Mouse (Mus musculus): ENCODE results near the gene Sec61a2. TPM values are rescaled to one million over a fixed set of nuclear protein-coding genes. Genes with fewer than 3 reads are reported as not detected.

Sec61a2 gene
- total and polyA plus RNA-seq, 2 experiments from 2014 or later, result 101 to 106 TPM

- 87% methylated on average over 5 of the region's 5 CpGs for WGBS
Measured at GRCm38 (mm10) chr2:5824685-5825084, 70.5 kb downstream of the Sec61a2 start.

GRCm38 (mm10) chr2:5824213-5824612 is 71.0 kb downstream of the Sec61a2 start:
- Histone ChIP-seq H3K27ac (ENCODE audit: low read depth, low read length) (no peak overlapping the region), H3K9ac (replicated peaks; ENCODE audit: low read length, poor library complexity, severe bottlenecking) (no peak overlapping the region), H3K4me2 (ENCODE audit: low read depth, low read length, poor library complexity, severe bottlenecking) (no peak overlapping the region), H3K9me3 (ENCODE audit: low read length) (no peaks in the 10 kb centered on the region), H3K4me1 (ENCODE audit: insufficient read depth, low read length) (no peaks in the 10 kb centered on the region), H3K27me3 (ENCODE audit: insufficient read depth, low read length) (no peaks in the 10 kb centered on the region), H3K4me3 (ENCODE audit: low read depth, low read length) (no peak overlapping the region), H3K36me3 (ENCODE audit: insufficient read depth, low read length) (peaks cover 21% of the 10 kb centered on the region)
- DNase-seq (ENCODE audit: low spot score) (peak; percentile 38), ATAC-seq (ENCODE audit: low FRiP score) (no peak)
- WGBS, result 15% methylated on average over 1 of the region's 1 CpGs
- peak; percentile 63 for TF ChIP-seq CTCF (IDR thresholded peaks at IDR 0.05)

More at GRCm38 (mm10) chr2:5824685-5825084, 70.5 kb downstream of the Sec61a2 start:
- DNase-seq (ENCODE audit: low spot score) (no peak), ATAC-seq (ENCODE audit: low FRiP score) (no peak)
- Histone ChIP-seq H3K4me3 (ENCODE audit: low read depth, low read length) (no peak overlapping the region), H3K27ac (ENCODE audit: low read depth, low read length) (no peak overlapping the region), H3K27me3 (ENCODE audit: insufficient read depth, low read length) (no peaks in the 10 kb centered on the region), H3K4me1 (ENCODE audit: insufficient read depth, low read length) (no peaks in the 10 kb centered on the region), H3K9ac (replicated peaks; ENCODE audit: low read length, poor library complexity, severe bottlenecking) (no peak overlapping the region), H3K4me2 (ENCODE audit: low read depth, low read length, poor library complexity, severe bottlenecking) (no peak overlapping the region), H3K9me3 (ENCODE audit: low read length) (no peaks in the 10 kb centered on the region), H3K36me3 (ENCODE audit: insufficient read depth, low read length) (peaks cover 21% of the 10 kb centered on the region)
- TF ChIP-seq CTCF (IDR thresholded peaks at IDR 0.05), result no peak

GRCm38 (mm10) chr2:5822449-5822848 is 72.8 kb downstream of the Sec61a2 start:
- no peak overlapping the region for H3K27ac ChIP-seq (ENCODE audit: low read depth, low read length)
- no peaks in the 10 kb centered on the region for H3K4me1 ChIP-seq (ENCODE audit: insufficient read depth, low read length)
- no peak for TF ChIP-seq CTCF (IDR thresholded peaks at IDR 0.05)
- H3K9ac ChIP-seq (replicated peaks; ENCODE audit: low read length, poor library complexity, severe bottlenecking), result no peak overlapping the region
- 97% methylated on average over 6 of the region's 6 CpGs for WGBS
- no peaks in the 10 kb centered on the region for H3K9me3 ChIP-seq (ENCODE audit: low read length)
- no peaks in the 10 kb centered on the region for H3K27me3 ChIP-seq (ENCODE audit: insufficient read depth, low read length)
- no peak overlapping the region for H3K4me2 ChIP-seq (ENCODE audit: low read depth, low read length, poor library complexity, severe bottlenecking)
- DNase-seq (ENCODE audit: low spot score) (no peak), ATAC-seq (ENCODE audit: low FRiP score) (no peak)
- no peak overlapping the region for H3K4me3 ChIP-seq (ENCODE audit: low read depth, low read length)
- H3K36me3 ChIP-seq (ENCODE audit: insufficient read depth, low read length), result peaks cover 24% of the 10 kb centered on the region

GRCm38 (mm10) chr2:5821264-5821663 is 74.0 kb downstream of the Sec61a2 start:
- Histone ChIP-seq H3K27ac (ENCODE audit: low read depth, low read length) (no peak overlapping the region), H3K4me3 (ENCODE audit: low read depth, low read length) (no peak overlapping the region), H3K9ac (replicated peaks; ENCODE audit: low read length, poor library complexity, severe bottlenecking) (no peak overlapping the region), H3K27me3 (ENCODE audit: insufficient read depth, low read length) (no peaks in the 10 kb centered on the region), H3K4me2 (ENCODE audit: low read depth, low read length, poor library complexity, severe bottlenecking) (no peak overlapping the region), H3K4me1 (ENCODE audit: insufficient read depth, low read length) (no peaks in the 10 kb centered on the region), H3K36me3 (ENCODE audit: insufficient read depth, low read length) (peaks cover 19% of the 10 kb centered on the region), H3K9me3 (ENCODE audit: low read length) (no peaks in the 10 kb centered on the region)
- no peak for DNase-seq (ENCODE audit: low spot score)
- WGBS, result 94% methylated on average over 10 of the region's 10 CpGs
- no peak for ATAC-seq (ENCODE audit: low FRiP score)
- no peak for TF ChIP-seq CTCF (IDR thresholded peaks at IDR 0.05)

Other genes with a start within 250 kb of the Sec61a2 start
- gene Camk1d, start 180.9 kb downstream of the Sec61a2 start, total RNA-seq (2014; rRNA removed), result 20.9 and 21.3 TPM in 2 replicates
- 6.7 and 8.0 TPM in 2 replicates for gene Camk1d, start 180.9 kb downstream of the Sec61a2 start, polyA plus RNA-seq (2015; fragmentation: Nextera tagmentation; extraction: Ambion mirVana)
- 12.6 and 14.3 TPM in 2 replicates for gene Nudt5, start 50.4 kb downstream of the Sec61a2 start, total RNA-seq (2014; rRNA removed)
- gene Nudt5, start 50.4 kb downstream of the Sec61a2 start, polyA plus RNA-seq (2015; fragmentation: Nextera tagmentation; extraction: Ambion mirVana), result 11.4 and 13.7 TPM in 2 replicates
- gene Cdc123, start 50.3 kb downstream of the Sec61a2 start, total RNA-seq (2014; rRNA removed), result 72.5 and 72.9 TPM in 2 replicates
- 223 and 233 TPM in 2 replicates for gene Cdc123, start 50.3 kb downstream of the Sec61a2 start, polyA plus RNA-seq (2015; fragmentation: Nextera tagmentation; extraction: Ambion mirVana)
- 1.2 and 5.2 TPM in 2 replicates for gene Gm13199, start 32.5 kb downstream of the Sec61a2 start, total RNA-seq (2014; rRNA removed)
- gene Gm13199, start 32.5 kb downstream of the Sec61a2 start, polyA plus RNA-seq (2015; fragmentation: Nextera tagmentation; extraction: Ambion mirVana), result 0.31 and 0.57 TPM in 2 replicates
- 10.3 and 13.3 TPM in 2 replicates for gene Dhtkd1, start 47.4 kb upstream of the Sec61a2 start, total RNA-seq (2014; rRNA removed)
- 4.6 and 5.2 TPM in 2 replicates for gene Dhtkd1, start 47.4 kb upstream of the Sec61a2 start, polyA plus RNA-seq (2015; fragmentation: Nextera tagmentation; extraction: Ambion mirVana)
- 11.2 and 13.2 TPM in 2 replicates for gene Upf2, start 56.0 kb upstream of the Sec61a2 start, total RNA-seq (2014; rRNA removed)
- gene Upf2, start 56.0 kb upstream of the Sec61a2 start, polyA plus RNA-seq (2015; fragmentation: Nextera tagmentation; extraction: Ambion mirVana), result 4.6 and 5.9 TPM in 2 replicates
- gene Proser2, start 234.8 kb upstream of the Sec61a2 start, total RNA-seq (2014; rRNA removed), result 7.0 and 7.1 TPM in 2 replicates
- gene Proser2, start 234.8 kb upstream of the Sec61a2 start, polyA plus RNA-seq (2015; fragmentation: Nextera tagmentation; extraction: Ambion mirVana), result 7.2 and 7.4 TPM in 2 replicates